Mouse (Mus musculus): Measurements from ENCODE around the gene Rad51d. TPM values are rescaled to one million over a fixed set of nuclear protein-coding genes. Genes with fewer than 3 reads are reported as not detected.
"Not testable (repeated sequence)": the region's sequence is repeated elsewhere in the genome, so short reads cannot be mapped to it uniquely, and the experiment has no call there.

Rad51d gene
- polyA plus RNA-seq, 1 experiment from 2014 or later: 6.3 TPM

DNA sequence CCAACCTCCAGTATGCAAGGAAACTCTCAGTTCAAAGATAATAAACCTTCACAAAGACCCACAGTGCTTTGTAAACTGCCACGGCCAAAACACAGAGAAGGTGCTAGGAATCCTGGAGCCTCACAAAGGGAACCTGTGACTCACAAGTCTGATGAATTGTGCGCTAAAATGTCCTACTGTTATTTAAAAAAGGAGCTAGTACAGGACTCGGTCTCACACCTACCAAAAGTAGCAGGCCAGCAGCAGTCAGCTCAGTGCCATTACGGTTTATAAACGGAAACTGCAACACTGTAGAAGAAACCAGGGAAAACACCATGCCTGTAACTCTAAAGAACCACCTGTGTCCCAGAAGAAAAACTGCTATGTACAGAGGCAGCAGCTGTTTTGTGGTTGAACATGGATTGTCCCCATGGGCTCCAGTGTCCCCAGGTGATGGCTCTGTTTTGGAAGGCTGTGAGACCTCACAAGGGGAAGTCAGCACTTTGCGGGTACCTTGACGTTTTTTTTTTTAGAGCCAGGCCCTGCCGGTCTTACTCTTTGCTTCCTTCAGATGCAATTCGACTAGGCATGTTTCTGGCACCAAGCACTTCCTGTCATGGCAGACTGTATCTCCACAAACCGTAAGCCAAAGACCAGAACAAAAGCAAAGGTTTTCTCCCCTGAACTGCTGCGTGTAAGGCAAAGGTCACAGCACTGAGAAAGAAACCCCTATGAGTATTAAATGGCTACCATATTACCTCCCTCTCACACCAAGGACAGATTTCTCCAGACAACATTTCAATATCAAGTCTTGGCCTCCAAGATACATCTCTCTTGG is 54.6 kb downstream of the Rad51d start:
- 87% methylated on average over 11 of the region's 11 CpGs for WGBS (ENCODE audit: missing documents)
- no peak overlapping the region for H3K27ac ChIP-seq

DNA sequence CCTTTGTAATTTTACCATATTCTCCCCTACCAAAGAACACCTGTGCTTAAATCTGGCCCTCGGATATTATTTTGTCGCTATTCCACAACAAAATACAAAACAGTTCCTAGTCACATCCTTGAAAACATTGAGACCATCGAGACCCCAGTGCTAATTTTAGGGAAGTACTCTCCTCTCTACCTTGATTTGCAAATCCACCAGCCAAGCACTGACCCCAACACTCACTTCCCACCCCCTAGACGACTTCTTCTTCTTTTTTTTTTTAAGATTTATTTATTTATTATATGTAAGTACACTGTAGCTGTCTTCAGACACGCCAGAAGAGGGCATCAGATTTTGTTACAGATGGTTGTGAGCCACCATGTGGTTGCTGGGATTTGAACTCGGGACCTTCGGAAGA is 56.1 kb downstream of the Rad51d start:
- H3K4me3 ChIP-seq (ENCODE audit: inconsistent target); H3K27ac ChIP-seq: not testable (repeated sequence)
- WGBS (ENCODE audit: missing documents): 56% methylated on average over 7 of the region's 7 CpGs

More for the DNA sequence above, 54.6 kb downstream of the Rad51d start:
- Histone ChIP-seq H3K79me2 (ENCODE audit: inconsistent target) (peaks cover 21% of the 10 kb centered on the region; the same call in 1 of the 2 replicates), H3K36me3 (ENCODE audit: inconsistent target) (no peaks in the 10 kb centered on the region), H3K4me3 (ENCODE audit: inconsistent target) (no peak overlapping the region)

DNA sequence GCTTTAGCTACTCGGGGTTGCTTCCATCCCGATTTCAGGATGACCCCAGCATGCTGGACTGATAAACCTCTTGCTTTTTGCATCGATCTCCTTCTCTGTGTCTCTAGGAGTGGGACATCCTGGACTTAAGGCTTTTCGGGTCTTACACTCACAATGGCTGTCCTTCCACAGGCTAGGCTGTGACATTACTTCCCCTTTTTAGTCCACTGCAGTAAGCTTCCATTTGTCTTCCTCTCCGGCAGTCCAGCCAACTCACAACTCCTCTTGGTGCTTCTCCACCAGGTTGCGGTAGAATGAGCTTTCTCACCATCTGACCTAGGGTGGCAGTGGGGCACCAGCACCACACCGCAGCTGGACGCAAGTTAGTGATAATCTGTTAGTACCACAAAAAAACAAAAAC is 56.5 kb downstream of the Rad51d start:
- H3K4me3 ChIP-seq (ENCODE audit: inconsistent target): no peak overlapping the region
- no peak overlapping the region for H3K27ac ChIP-seq
- WGBS (ENCODE audit: missing documents): 52% methylated on average over 8 of the region's 8 CpGs
- peaks cover 15% of the 10 kb centered on the region; the same call in 1 of the 2 replicates for H3K79me2 ChIP-seq (ENCODE audit: inconsistent target)
- no peaks in the 10 kb centered on the region for H3K36me3 ChIP-seq (ENCODE audit: inconsistent target)

More for the DNA sequence above, 56.1 kb downstream of the Rad51d start:
- not testable (repeated sequence) for H3K36me3 ChIP-seq (ENCODE audit: inconsistent target)
- H3K79me2 ChIP-seq (ENCODE audit: inconsistent target): peaks cover 19% of the 10 kb centered on the region; the same call in 1 of the 2 replicates

DNA sequence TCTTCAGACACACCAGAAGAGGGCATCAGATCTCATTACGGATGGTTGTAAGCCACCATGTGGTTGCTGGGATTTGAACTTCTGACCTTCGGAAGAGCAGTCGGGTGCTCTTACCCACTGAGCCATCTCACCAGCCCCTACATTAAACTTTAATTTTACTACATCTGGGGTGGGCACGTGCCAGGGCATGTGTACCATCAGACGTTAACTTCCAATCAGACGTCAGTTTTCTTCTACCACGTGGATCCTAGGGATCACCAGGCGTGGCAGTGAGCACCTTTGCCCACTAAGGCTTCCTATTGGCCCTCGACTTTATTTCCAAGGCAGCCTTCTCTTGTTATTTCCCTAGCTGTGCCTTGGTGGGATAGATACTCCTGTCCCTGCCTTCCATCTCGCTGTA is 58.0 kb downstream of the Rad51d start:
- H3K4me3 ChIP-seq (ENCODE audit: inconsistent target); H3K79me2 ChIP-seq (ENCODE audit: inconsistent target): not testable (repeated sequence)
- 98% methylated on average over 9 of the region's 10 CpGs for WGBS (ENCODE audit: missing documents)

DNA sequence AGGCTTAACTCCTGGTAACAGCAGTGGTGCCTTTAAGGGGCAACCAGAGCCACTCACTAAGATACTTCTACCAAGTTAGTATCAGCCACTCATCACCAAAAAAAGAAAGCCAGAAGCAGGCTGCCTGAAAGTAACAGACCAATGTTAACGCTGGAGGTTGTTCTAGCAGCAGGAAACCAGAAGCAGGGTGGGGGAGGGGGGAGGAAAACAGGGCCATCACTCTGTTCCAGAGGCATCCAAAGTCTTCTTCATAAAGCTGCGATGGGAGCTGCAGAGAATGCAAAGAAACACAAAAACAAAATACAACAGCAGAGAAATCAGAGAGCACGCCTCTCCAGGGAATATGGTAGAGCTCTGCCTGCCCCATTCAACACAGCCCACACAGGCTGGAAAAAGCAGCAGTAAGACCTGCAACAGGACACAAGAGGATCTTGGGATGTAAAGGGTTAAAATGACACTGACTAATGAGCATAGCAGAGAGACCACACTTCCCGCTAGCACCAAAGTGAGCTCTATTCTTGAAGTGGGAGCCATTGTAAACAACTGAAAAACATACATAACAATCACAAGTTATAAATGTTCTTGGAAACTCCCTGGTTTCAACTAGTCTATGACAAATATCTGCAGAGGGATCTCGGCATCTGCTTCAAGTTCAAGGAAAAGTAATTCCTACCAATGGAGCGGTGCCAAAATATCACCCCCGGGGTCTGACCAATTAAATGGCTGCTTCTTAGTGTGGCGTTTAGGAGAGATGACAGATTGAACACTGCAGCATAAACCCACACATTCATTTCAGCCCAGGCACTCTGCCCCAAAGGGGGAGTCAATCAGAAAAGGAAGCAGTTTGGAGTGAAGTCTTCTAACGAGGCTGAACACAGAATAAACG is 59.2 kb downstream of the Rad51d start:
- WGBS (ENCODE audit: missing documents): 73% methylated on average over 10 of the region's 10 CpGs
- no peak overlapping the region for H3K4me3 ChIP-seq (ENCODE audit: inconsistent target)
- H3K36me3 ChIP-seq (ENCODE audit: inconsistent target): no peaks in the 10 kb centered on the region
- no peaks in the 10 kb centered on the region; the same call in 1 of the 2 replicates for H3K79me2 ChIP-seq (ENCODE audit: inconsistent target)
- no peak overlapping the region for H3K27ac ChIP-seq

More for the DNA sequence above, 58.0 kb downstream of the Rad51d start:
- H3K27ac ChIP-seq; H3K36me3 ChIP-seq (ENCODE audit: inconsistent target): not testable (repeated sequence)

DNA sequence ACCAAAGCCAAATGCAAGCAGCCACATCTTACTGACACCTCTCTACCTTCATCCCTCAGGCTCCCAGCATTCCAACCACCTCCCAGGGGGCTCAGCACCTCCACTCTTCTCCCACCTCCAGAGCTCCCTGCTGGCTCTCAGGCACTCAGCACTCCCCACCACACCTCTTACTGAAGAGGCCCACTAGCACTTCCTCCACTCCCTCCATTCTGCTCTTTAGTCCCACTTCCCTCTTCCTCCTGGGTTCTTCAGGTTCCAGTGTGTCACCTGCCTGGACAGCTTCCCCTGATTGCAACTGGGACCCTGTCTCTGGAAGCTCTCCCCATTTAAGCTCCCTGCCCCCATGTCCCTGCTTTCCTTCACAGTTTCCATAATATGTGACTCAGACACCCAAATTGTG is 63.6 kb downstream of the Rad51d start:
- H3K27ac ChIP-seq: no peak overlapping the region
- H3K36me3 ChIP-seq (ENCODE audit: inconsistent target): no peaks in the 10 kb centered on the region
- H3K4me3 ChIP-seq (ENCODE audit: inconsistent target): no peak overlapping the region
- H3K79me2 ChIP-seq (ENCODE audit: inconsistent target): no peaks in the 10 kb centered on the region

Other genes with a start within 250 kb of the Rad51d start
- gene Cct6b, start 126.3 kb downstream of the Rad51d start, polyA plus RNA-seq (2018): 0.10 to 0.12 TPM in 2 of 3 replicates, not detected in the other
- 17.4 to 31.8 TPM (median 19.8 TPM) in 3 replicates for gene Zfp830, start 126.3 kb downstream of the Rad51d start, polyA plus RNA-seq (2018)
- gene Lig3, start 109.5 kb downstream of the Rad51d start, polyA plus RNA-seq (2018): 8.5 to 10.4 TPM (median 9.2 TPM) in 3 replicates
- gene Rffl, start 19.4 kb downstream of the Rad51d start, polyA plus RNA-seq (2018): 3.1 to 7.7 TPM (median 5.0 TPM) in 3 replicates
- gene Fndc8, start 1.5 kb upstream of the Rad51d start, polyA plus RNA-seq (2018): not detected in 3 replicates
- 3.3 to 10.8 TPM (median 3.7 TPM) in 3 replicates for gene Nle1, start 17.8 kb upstream of the Rad51d start, polyA plus RNA-seq (2018)
- 0.06 TPM in 1 of 3 replicates, not detected in the others for gene Unc45b, start 19.9 kb upstream of the Rad51d start, polyA plus RNA-seq (2018)
- gene Slfn5, start 60.7 kb upstream of the Rad51d start, polyA plus RNA-seq (2018): 138 to 296 TPM (median 191 TPM) in 3 replicates
- gene Slfn9, start 101.2 kb upstream of the Rad51d start, polyA plus RNA-seq (2018): 24.7 to 28.8 TPM (median 27.0 TPM) in 3 replicates
- gene Slfn8, start 130.2 kb upstream of the Rad51d start, polyA plus RNA-seq (2018): 43.7 to 104 TPM (median 83.5 TPM) in 3 replicates
- 335 to 670 TPM (median 455 TPM) in 3 replicates for gene Slfn2, start 174.5 kb upstream of the Rad51d start, polyA plus RNA-seq (2018)
- 3.5 to 9.8 TPM (median 4.5 TPM) in 3 replicates for gene Slfn1, start 226.2 kb upstream of the Rad51d start, polyA plus RNA-seq (2018)

Data from macrophage (primary cell).